Mouse (Mus musculus): ENCODE measurements around the gene Igsf21. TPM values are rescaled to one million over a fixed set of nuclear protein-coding genes. Genes with fewer than 3 reads are reported as not detected.

Igsf21 gene
- polyA plus RNA-seq, 1 experiment from 2014 or later: 12.7 TPM

DNA sequence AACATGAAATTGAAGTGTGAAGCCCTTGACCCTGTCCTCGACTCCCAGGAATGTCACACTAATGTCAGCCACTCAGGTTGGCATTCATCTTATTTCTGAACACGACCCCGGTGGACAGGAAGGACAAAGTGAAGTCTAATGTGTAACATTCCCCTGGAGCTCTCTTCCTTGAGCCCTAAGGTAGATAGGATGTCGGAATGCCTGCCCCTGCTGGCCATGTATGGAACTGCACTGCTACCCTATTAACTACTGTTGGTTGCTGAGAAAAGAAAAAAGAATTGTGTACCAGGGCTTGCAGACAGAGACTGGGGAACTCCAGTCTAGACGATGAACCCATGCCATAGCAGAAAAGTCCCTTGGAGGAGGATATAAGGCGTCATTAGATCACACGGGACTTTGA lies 93.5 kb downstream of the Igsf21 start:
- no peak overlapping the region for H3K4me3 ChIP-seq (ENCODE audit: low read depth, low read length)
- no peaks in the 10 kb centered on the region for H3K36me3 ChIP-seq (ENCODE audit: control insufficient read depth, insufficient read depth, low read length)
- H3K4me2 ChIP-seq (ENCODE audit: low read depth, low read length, severe bottlenecking): no peak overlapping the region
- H3K9ac ChIP-seq (ENCODE audit: low read length): no peak overlapping the region
- ATAC-seq (replicated peaks; ENCODE audit: low FRiP score) (0 out of 2 replicates have a peak, but pooled peaks have one; percentile 42), DNase-seq (ENCODE audit: low spot score) (peak; percentile 84)
- 30% methylated on average over 7 of the region's 7 CpGs for WGBS
- H3K9me3 ChIP-seq (ENCODE audit: control insufficient read depth, low read length): no peaks in the 10 kb centered on the region
- peaks cover 8% of the 10 kb centered on the region; the same call in 1 of the 2 replicates for H3K4me1 ChIP-seq (replicated peaks; ENCODE audit: control insufficient read depth, insufficient read depth, low read length)
- H3K27me3 ChIP-seq (ENCODE audit: control insufficient read depth, insufficient read depth, low read length): no peaks in the 10 kb centered on the region
- H3K27ac ChIP-seq (ENCODE audit: low read depth, low read length): no peak overlapping the region

DNA sequence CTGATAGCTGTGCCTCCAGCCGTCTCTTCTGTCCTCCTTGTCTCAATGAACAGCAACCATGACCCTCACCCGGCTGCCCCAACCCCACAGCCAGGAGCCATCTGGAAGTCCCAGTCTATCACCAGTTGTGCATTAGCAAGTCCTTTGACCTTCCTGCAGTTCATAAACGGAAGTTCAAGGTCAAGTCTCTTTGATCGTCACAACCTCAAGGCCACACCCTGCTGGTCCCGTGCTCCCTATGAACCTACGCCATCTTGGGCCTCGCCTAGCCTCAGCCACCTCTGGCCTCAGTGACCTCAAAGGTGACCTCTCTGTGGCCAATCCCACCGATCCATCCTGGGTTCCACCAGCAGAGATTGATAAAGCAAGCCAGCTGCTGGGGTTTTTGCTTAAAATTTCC lies 96.9 kb downstream of the Igsf21 start:
- 90% methylated on average over 8 of the region's 8 CpGs for WGBS
- DNase-seq (ENCODE audit: low spot score) (no peak), ATAC-seq (replicated peaks; ENCODE audit: low FRiP score) (no peak)
- Histone ChIP-seq H3K4me1 (replicated peaks; ENCODE audit: control insufficient read depth, insufficient read depth, low read length) (peaks cover 7% of the 10 kb centered on the region; the same call in 1 of the 2 replicates), H3K4me2 (ENCODE audit: low read depth, low read length, severe bottlenecking) (no peak overlapping the region), H3K9me3 (ENCODE audit: control insufficient read depth, low read length) (no peaks in the 10 kb centered on the region), H3K27me3 (ENCODE audit: control insufficient read depth, insufficient read depth, low read length) (no peaks in the 10 kb centered on the region), H3K27ac (ENCODE audit: low read depth, low read length) (no peak overlapping the region), H3K36me3 (ENCODE audit: control insufficient read depth, insufficient read depth, low read length) (no peaks in the 10 kb centered on the region), H3K9ac (ENCODE audit: low read length) (no peak overlapping the region), H3K4me3 (ENCODE audit: low read depth, low read length) (no peak overlapping the region)

DNA sequence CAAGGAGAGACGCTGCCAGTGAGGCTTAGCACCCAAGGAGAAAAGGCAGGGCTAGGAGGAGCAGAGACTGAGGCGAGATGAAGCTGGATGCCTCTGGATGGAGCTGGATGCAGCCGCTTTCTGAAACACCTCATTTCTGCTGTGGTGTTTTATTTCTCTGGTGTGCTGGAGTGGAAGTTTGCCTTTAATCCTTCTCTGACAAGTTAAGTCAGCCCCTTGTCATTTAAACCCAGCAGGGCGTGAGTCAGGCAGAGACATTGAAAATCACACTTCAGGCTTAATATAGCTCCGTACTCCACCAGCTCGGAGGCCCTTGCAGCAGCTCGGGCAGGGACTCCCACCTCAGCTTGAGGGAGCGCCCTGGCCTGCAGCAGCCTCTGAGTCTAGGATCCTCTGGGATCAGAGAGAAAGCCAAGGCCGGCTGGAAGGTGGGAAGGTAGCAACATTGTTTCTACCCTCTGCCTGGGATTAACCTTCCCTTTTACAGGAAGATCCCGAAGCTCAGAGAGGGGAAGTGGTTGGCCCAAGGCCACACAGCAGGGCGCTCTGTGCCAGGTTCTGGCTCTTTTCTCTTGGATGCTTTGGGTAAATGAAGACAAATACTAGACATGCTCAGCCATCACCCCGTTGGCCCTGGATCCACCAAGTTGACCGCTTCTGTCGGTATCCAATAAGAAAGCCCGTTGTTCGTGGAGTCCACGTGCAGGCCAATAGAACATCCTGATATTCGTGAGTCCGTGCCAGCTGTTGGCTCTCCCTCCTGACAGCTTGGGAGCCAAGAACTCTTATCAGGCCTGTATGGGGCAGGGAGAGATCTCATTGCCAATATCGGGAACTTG lies 98.5 kb downstream of the Igsf21 start:
- DNase-seq (ENCODE audit: low spot score): no peak
- H3K27me3 ChIP-seq (ENCODE audit: control insufficient read depth, insufficient read depth, low read length): no peaks in the 10 kb centered on the region
- no peak overlapping the region for H3K27ac ChIP-seq (ENCODE audit: low read depth, low read length)
- H3K4me2 ChIP-seq (ENCODE audit: low read depth, low read length, severe bottlenecking): no peak overlapping the region
- 70% methylated on average over 20 of the region's 20 CpGs for WGBS
- H3K4me1 ChIP-seq (replicated peaks; ENCODE audit: control insufficient read depth, insufficient read depth, low read length): 0 out of 2 replicates have a peak, but pooled peaks cover 4% of the 10 kb centered on the region
- H3K9ac ChIP-seq (ENCODE audit: low read length): no peak overlapping the region
- ATAC-seq (replicated peaks; ENCODE audit: low FRiP score): no peak
- H3K9me3 ChIP-seq (ENCODE audit: control insufficient read depth, low read length): no peaks in the 10 kb centered on the region
- no peak overlapping the region for H3K4me3 ChIP-seq (ENCODE audit: low read depth, low read length)
- H3K36me3 ChIP-seq (ENCODE audit: control insufficient read depth, insufficient read depth, low read length): no peaks in the 10 kb centered on the region

DNA sequence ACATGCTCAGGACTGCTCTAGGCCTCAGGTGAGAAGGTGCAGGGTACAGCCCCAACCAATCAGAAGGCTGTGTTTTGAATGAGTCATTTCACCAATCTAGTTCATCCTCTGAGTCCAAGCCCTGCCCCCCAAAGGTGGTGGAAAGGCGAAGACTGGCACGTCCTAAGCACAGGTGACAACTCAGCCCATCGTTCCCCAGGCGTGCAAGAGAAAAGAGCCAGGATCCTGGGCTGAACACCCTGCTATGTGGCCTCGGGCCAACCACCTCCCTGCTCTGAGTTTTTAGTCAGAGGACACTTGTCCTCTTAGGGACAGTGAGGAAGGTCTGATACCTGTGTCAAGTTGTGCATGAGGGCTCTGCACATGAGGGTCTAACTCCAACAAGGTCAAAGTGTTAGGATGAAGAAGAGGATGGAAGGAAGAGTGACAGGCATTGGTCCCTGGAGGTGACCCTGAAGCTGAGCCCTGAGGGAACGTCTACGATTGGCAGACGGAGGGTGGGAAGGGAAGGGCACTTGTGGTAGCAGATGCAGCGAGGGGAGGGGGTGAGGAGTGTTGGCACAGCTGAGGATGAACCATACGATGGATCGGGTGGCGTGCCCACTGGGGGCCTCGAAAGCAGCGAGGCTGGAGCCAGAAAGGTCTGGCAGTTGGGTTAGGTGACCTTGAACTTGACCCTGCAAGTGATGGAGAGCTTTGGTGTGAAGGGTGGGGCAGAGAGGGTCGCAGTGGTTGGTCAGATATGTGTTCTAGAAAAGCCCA lies 99.3 kb downstream of the Igsf21 start:
- H3K36me3 ChIP-seq (ENCODE audit: control insufficient read depth, insufficient read depth, low read length): no peaks in the 10 kb centered on the region
- no peak overlapping the region for H3K4me3 ChIP-seq (ENCODE audit: low read depth, low read length)
- ATAC-seq (replicated peaks; ENCODE audit: low FRiP score): no peak
- no peaks in the 10 kb centered on the region for H3K9me3 ChIP-seq (ENCODE audit: control insufficient read depth, low read length)
- H3K9ac ChIP-seq (ENCODE audit: low read length): no peak overlapping the region
- no peak for DNase-seq (ENCODE audit: low spot score)
- no peak overlapping the region for H3K27ac ChIP-seq (ENCODE audit: low read depth, low read length)
- H3K4me1 ChIP-seq (replicated peaks; ENCODE audit: control insufficient read depth, insufficient read depth, low read length): 0 out of 2 replicates have a peak, but pooled peaks cover 4% of the 10 kb centered on the region
- H3K27me3 ChIP-seq (ENCODE audit: control insufficient read depth, insufficient read depth, low read length): no peaks in the 10 kb centered on the region
- no peak overlapping the region for H3K4me2 ChIP-seq (ENCODE audit: low read depth, low read length, severe bottlenecking)
- WGBS: 89% methylated on average over 15 of the region's 15 CpGs

DNA sequence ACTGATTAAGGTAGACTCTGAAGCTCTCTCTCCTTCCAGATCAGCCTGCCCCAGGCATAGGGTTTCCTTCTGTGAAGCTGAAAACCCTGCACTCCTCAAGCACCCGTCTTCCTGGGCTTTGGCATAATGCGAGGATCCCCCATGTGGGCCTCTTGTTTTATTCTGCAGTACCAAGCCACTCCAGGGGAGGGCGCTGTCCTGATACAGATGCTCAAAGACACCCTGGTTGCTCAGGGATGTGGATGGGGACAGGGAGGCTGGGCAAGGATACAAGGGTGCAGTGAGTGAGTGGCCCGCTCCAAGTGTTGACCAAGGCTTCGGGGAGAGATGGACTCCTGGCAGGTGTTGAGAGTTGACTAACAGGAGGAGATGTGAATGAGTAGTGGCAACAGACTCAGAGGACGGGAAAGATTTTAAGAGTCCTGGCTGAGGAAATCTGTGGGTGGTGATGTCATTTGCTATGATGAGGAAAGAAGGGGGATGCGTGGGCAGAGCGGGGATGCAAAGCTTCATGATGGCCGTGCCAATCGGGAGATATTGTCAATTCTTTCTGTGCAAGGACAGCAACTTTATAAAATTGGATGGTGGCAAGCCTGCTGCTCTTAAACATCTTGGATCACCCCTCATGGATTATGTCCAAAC lies 102.6 kb downstream of the Igsf21 start:
- Histone ChIP-seq H3K27ac (ENCODE audit: low read depth, low read length) (no peak overlapping the region), H3K9ac (ENCODE audit: low read length) (no peak overlapping the region), H3K4me1 (replicated peaks; ENCODE audit: control insufficient read depth, insufficient read depth, low read length) (0 out of 2 replicates have a peak, but pooled peaks cover 4% of the 10 kb centered on the region), H3K9me3 (ENCODE audit: control insufficient read depth, low read length) (no peaks in the 10 kb centered on the region), H3K4me3 (ENCODE audit: low read depth, low read length) (no peak overlapping the region), H3K4me2 (ENCODE audit: low read depth, low read length, severe bottlenecking) (no peak overlapping the region), H3K36me3 (ENCODE audit: control insufficient read depth, insufficient read depth, low read length) (no peaks in the 10 kb centered on the region), H3K27me3 (ENCODE audit: control insufficient read depth, insufficient read depth, low read length) (no peaks in the 10 kb centered on the region)
- WGBS: 88% methylated on average over 10 of the region's 10 CpGs
- no peak for ATAC-seq (replicated peaks; ENCODE audit: low FRiP score)
- DNase-seq (ENCODE audit: low spot score): no peak

DNA sequence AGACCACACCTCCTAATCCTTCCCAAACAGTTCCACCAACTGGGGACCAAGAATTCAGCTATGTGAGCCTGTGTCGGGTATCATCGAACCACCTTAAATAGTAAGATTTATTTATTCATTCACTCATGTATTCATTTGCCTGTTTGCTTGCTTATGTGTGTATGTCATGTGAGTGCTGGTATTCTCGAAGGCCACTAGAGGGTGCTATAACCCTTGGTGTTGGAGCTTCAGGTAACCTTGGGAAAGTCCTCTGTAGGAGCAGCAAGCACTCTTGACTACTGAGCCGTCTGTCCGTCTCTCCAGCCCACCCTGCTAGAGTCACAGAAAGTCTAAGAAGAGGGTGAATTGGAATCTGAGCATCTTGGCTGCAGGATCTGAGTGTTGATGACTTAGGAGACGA lies 103.4 kb downstream of the Igsf21 start:
- H3K4me1 ChIP-seq (replicated peaks; ENCODE audit: control insufficient read depth, insufficient read depth, low read length): 0 out of 2 replicates have a peak, but pooled peaks cover 4% of the 10 kb centered on the region
- no peaks in the 10 kb centered on the region for H3K36me3 ChIP-seq (ENCODE audit: control insufficient read depth, insufficient read depth, low read length)
- H3K27me3 ChIP-seq (ENCODE audit: control insufficient read depth, insufficient read depth, low read length): no peaks in the 10 kb centered on the region
- H3K4me3 ChIP-seq (ENCODE audit: low read depth, low read length): no peak overlapping the region
- no peak overlapping the region for H3K4me2 ChIP-seq (ENCODE audit: low read depth, low read length, severe bottlenecking)
- no peak overlapping the region for H3K27ac ChIP-seq (ENCODE audit: low read depth, low read length)
- 94% methylated on average over 6 of the region's 6 CpGs for WGBS
- ATAC-seq (replicated peaks; ENCODE audit: low FRiP score) (no peak), DNase-seq (ENCODE audit: low spot score) (no peak)
- no peak overlapping the region for H3K9ac ChIP-seq (ENCODE audit: low read length)
- H3K9me3 ChIP-seq (ENCODE audit: control insufficient read depth, low read length): no peaks in the 10 kb centered on the region

DNA sequence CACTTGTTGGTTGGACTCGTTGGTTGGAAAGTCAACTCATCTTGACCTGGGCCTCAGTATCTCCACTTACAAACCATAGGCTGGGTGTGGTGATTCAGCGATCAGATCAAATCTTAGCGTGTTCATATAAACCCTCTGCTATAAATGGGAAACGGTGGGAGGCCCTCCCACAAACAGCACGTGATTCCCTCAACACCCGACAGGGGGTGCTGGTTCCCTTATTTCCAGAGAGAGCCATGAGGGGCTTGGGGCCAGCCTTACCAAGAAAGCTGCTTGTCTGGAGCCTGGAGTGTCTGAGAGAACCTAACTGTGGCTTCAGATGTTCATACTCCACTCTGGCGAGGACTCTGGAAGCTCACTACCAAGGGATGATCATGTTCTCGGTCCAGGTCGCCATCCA lies 106.1 kb downstream of the Igsf21 start:
- Histone ChIP-seq H3K36me3 (ENCODE audit: control insufficient read depth, insufficient read depth, low read length) (no peaks in the 10 kb centered on the region), H3K27ac (ENCODE audit: low read depth, low read length) (no peak overlapping the region), H3K4me3 (ENCODE audit: low read depth, low read length) (no peak overlapping the region), H3K9ac (ENCODE audit: low read length) (no peak overlapping the region), H3K9me3 (ENCODE audit: control insufficient read depth, low read length) (no peaks in the 10 kb centered on the region), H3K4me1 (replicated peaks; ENCODE audit: control insufficient read depth, insufficient read depth, low read length) (no peaks in the 10 kb centered on the region), H3K4me2 (ENCODE audit: low read depth, low read length, severe bottlenecking) (no peak overlapping the region), H3K27me3 (ENCODE audit: control insufficient read depth, insufficient read depth, low read length) (no peaks in the 10 kb centered on the region)
- ATAC-seq (replicated peaks; ENCODE audit: low FRiP score) (no peak), DNase-seq (ENCODE audit: low spot score) (no peak)
- WGBS: 67% methylated on average over 9 of the region's 9 CpGs

DNA sequence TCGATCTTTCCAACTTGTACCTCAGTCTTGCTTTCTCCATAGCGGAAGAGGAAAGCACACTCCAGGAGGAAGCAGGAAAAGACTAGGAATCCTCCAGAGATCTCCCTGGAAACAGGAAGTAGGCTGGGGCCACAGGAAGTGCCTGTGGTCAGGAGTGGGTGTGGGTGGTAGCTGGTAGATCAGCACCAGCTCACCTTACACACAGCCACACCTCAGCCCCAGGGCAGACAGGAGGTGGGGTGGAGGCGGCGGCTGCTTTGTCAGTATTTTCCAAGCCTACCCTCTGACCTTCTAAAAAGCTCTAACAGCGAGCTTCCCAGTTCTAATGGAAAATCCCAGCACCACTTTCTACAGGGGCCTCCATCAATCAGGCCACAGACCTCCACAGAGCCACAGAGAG lies 107.7 kb downstream of the Igsf21 start:
- no peak for ATAC-seq (replicated peaks; ENCODE audit: low FRiP score)
- Histone ChIP-seq H3K4me2 (ENCODE audit: low read depth, low read length, severe bottlenecking) (no peak overlapping the region), H3K9ac (ENCODE audit: low read length) (no peak overlapping the region)

More for the DNA sequence above, 107.7 kb downstream of the Igsf21 start:
- Histone ChIP-seq H3K9me3 (ENCODE audit: control insufficient read depth, low read length) (no peaks in the 10 kb centered on the region), H3K4me1 (replicated peaks; ENCODE audit: control insufficient read depth, insufficient read depth, low read length) (no peaks in the 10 kb centered on the region), H3K27me3 (ENCODE audit: control insufficient read depth, insufficient read depth, low read length) (no peaks in the 10 kb centered on the region), H3K36me3 (ENCODE audit: control insufficient read depth, insufficient read depth, low read length) (no peaks in the 10 kb centered on the region), H3K27ac (ENCODE audit: low read depth, low read length) (no peak overlapping the region), H3K4me3 (ENCODE audit: low read depth, low read length) (no peak overlapping the region)
- 64% methylated on average over 5 of the region's 5 CpGs for WGBS
- DNase-seq (ENCODE audit: low spot score): no peak
